Mouse (Mus musculus): Measurements from ENCODE around the gene Tmem239. TPM values are rescaled to one million over a fixed set of nuclear protein-coding genes. Genes with fewer than 3 reads are reported as not detected.
"Not testable (repeated sequence)": the region's sequence is repeated elsewhere in the genome, so short reads cannot be mapped to it uniquely, and the experiment has no call there.

Gene Tmem239
- 0.23 and 0.38 TPM in 2 replicates for polyA plus RNA-seq (2015; fragmentation: Nextera tagmentation; extraction: Ambion mirVana)

GRCm38 (mm10) chr2:130406178-130406577 lies at the start of gene Tmem239:
TSS of gene Tmem239 (plus strand) at chr2:130406478.
- H3K4me3 ChIP-seq, result no peak within 1 kb of the TSS
- WGBS, result 92% methylated on average over 2 of the region's 2 CpGs

DNA sequence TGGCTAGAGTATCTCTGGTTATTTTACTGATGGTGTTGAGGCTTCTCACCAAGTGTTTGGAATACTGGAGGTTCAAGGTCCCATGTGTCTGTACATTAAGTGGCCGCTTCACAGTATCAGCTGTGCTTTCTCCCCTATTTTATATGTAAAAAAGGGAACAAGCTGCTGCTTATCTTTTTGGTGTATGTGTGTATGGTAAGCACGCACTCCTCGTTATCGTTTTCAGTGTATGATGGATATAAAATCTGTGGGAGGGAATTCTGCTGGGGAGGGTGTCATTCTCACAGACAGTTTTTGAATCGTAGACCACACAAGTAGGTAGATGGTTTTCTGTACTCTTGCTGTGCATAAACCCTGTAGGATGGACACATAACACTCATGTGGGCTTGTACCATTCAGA lies 48.7 kb upstream of the Tmem239 start:
- peaks cover 20% of the 10 kb centered on the region for H3K4me1 ChIP-seq (replicated peaks)
- H3K27ac ChIP-seq, result no peak overlapping the region
- no peaks in the 10 kb centered on the region for H3K9me3 ChIP-seq
- ATAC-seq (ENCODE audit: low FRiP score), result no peak
- WGBS, result 92% methylated on average over 5 of the region's 5 CpGs
- no peak overlapping the region for H3K4me2 ChIP-seq
- 0 out of 2 replicates have a peak, but pooled peaks cover 3% of the 10 kb centered on the region for H3K36me3 ChIP-seq
- H3K27me3 ChIP-seq, result peaks cover 46% of the 10 kb centered on the region
- no peak overlapping the region for H3K4me3 ChIP-seq
- no peak overlapping the region for H3K9ac ChIP-seq

More at GRCm38 (mm10) chr2:130406178-130406577, at the start of gene Tmem239:
- peaks cover 5% of the 10 kb centered on the region; the same call in 1 of the 2 replicates for H3K4me1 ChIP-seq (replicated peaks)
- no peaks in the 10 kb centered on the region for H3K9me3 ChIP-seq
- H3K27ac ChIP-seq, result no peak within 1 kb of the TSS
- ATAC-seq (ENCODE audit: low FRiP score), result no peak
- no peak within 1 kb of the TSS for H3K9ac ChIP-seq
- H3K27me3 ChIP-seq, result peaks cover 4% of the 10 kb centered on the region; the same call in 1 of the 2 replicates
- H3K4me2 ChIP-seq, result no peak within 1 kb of the TSS
- H3K36me3 ChIP-seq, result no peaks in the 10 kb centered on the region

DNA sequence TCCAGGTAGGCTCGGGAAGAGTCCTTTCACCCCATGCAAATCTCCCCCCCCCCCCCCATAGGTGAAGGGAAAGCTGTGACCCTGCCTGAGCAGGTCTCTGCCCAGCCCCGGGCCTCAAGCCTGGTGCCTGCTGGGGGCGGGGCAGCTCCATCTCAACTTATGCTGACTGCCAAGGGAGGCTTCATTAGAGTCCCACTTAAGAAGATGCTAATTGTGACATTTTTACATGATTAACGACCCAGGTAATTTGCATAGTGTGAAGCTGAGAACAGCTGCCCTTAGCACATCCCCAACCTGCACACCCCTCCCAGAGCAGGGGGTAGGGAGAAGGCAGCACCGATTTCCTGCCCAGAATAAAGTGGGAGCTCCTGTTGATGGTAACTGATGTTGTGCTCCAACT lies 47.4 kb upstream of the Tmem239 start:
- H3K9ac ChIP-seq, result no peak overlapping the region
- H3K4me2 ChIP-seq, result no peak overlapping the region
- no peak for ATAC-seq (ENCODE audit: low FRiP score)
- 0 out of 2 replicates have a peak, but pooled peaks cover 3% of the 10 kb centered on the region for H3K36me3 ChIP-seq
- H3K27me3 ChIP-seq, result peaks cover 59% of the 10 kb centered on the region
- 16% methylated on average over 5 of the region's 5 CpGs for WGBS
- H3K4me1 ChIP-seq (replicated peaks), result peaks cover 22% of the 10 kb centered on the region
- no peaks in the 10 kb centered on the region for H3K9me3 ChIP-seq
- H3K4me3 ChIP-seq, result no peak overlapping the region
- no peak overlapping the region for H3K27ac ChIP-seq

- no peak overlapping the region for H3K9ac ChIP-seq
- peaks cover 83% of the 10 kb centered on the region for H3K27me3 ChIP-seq
- 2% methylated on average over 14 of the region's 14 CpGs for WGBS
- peaks cover 30% of the 10 kb centered on the region for H3K4me1 ChIP-seq (replicated peaks)
- 0 out of 2 replicates have a peak, but pooled peaks cover 3% of the 10 kb centered on the region for H3K36me3 ChIP-seq
- H3K9me3 ChIP-seq, result no peaks in the 10 kb centered on the region
- H3K27ac ChIP-seq, result no peak overlapping the region
- ATAC-seq (ENCODE audit: low FRiP score), result no peak
- H3K4me3 ChIP-seq, result no peak overlapping the region
- no peak overlapping the region for H3K4me2 ChIP-seq
These were observed 43.7 kb upstream of the Tmem239 start for GRCm38 (mm10) chr2:130362511-130363026.

DNA sequence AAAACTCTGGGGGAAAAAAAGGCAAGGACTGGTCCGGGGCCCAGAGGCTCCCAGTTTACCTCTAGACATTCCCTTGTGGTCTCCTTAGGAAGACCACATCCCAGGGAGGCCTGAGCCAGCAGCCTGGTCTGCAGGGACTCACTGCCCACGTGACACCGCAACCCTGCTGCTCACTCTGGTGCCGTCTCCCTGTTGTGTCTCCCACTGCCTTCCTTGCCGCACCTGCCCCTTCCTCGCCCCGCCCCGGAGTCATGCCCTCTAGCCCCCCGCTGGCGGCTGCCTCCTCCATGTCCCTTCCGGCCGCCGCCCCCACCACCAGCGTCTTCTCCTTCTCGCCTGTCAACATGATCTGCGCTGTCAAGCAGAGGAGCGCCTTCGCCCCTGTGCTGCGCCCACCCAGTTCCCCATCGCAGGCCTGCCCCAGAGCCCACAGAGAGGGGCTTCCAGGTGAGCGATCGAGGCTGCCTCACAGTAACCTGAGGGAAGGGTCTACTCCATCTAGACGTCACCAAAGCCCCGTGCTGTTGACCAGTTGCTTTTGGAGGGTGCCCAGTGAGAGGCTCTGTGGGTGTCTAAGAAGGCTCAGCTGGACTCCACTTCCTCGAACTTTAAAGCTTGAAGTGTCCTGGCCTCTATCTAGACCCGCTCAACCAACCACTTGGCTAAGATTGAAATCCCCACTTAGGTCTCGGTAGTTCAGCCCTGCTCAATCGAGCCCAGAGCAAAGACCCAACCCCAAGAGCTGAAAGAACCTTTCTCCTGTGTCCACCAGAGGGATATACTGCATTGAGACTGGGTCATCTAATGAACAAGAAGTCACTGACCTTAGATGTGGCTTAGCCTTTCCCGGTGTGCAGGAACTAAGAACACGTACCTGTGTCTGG lies 40.8 kb upstream of the Tmem239 start:
- Histone ChIP-seq H3K4me2 (peak overlapping the region; percentile 56), H3K36me3 (no peaks in the 10 kb centered on the region), H3K27me3 (peaks cover 62% of the 10 kb centered on the region), H3K9me3 (no peaks in the 10 kb centered on the region), H3K4me1 (replicated peaks) (peaks cover 20% of the 10 kb centered on the region), H3K9ac (peak overlapping the region; percentile 64), H3K27ac (no peak overlapping the region), H3K4me3 (peak overlapping the region; percentile 35)
- 9% methylated on average over 30 of the region's 30 CpGs for whole genome bisulfite sequencing
- 0 out of 2 replicates have a peak, but pooled peaks have one; percentile 33 for ATAC-seq (ENCODE audit: low FRiP score)

DNA sequence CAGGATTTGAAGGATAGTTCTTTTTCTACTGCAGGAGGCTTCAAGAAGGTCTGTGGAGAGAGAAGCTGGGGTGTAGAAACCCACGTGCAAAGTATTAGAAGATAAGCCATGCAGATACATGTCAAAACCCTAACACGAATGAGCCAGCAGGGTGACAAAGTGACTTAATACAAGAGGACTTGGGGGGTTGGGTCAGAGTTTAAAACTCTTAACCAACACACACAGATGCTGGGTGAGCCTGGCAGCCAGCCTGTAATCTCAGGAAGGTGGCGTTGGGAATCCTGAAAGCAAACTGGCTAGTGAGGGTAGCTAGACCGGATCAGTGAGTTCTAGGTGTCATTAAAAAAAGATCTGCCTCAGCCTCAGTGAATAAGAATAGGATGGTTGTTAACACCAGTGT lies 38.9 kb upstream of the Tmem239 start:
- Histone ChIP-seq H3K4me3 (no peak overlapping the region), H3K27ac (no peak overlapping the region), H3K4me1 (replicated peaks) (peaks cover 13% of the 10 kb centered on the region), H3K4me2 (no peak overlapping the region), H3K27me3 (peaks cover 43% of the 10 kb centered on the region), H3K9ac (no peak overlapping the region), H3K36me3 (no peaks in the 10 kb centered on the region), H3K9me3 (no peaks in the 10 kb centered on the region)
- no peak for ATAC-seq (ENCODE audit: low FRiP score)
- 74% methylated on average over 4 of the region's 4 CpGs for WGBS

- H3K9ac ChIP-seq; H3K4me3 ChIP-seq; H3K36me3 ChIP-seq; ATAC-seq (ENCODE audit: low FRiP score); H3K4me1 ChIP-seq (replicated peaks); H3K9me3 ChIP-seq; H3K27ac ChIP-seq; H3K4me2 ChIP-seq: not testable (repeated sequence)
- peaks cover 13% of the 10 kb centered on the region; the same call in 1 of the 2 replicates for H3K27me3 ChIP-seq
- 67% methylated on average over 1 of the region's 1 CpGs for WGBS
These were observed 33.3 kb upstream of the Tmem239 start for GRCm38 (mm10) chr2:130373026-130373425.

- Histone ChIP-seq H3K4me1 (replicated peaks) (no peaks in the 10 kb centered on the region), H3K9ac (no peak overlapping the region), H3K27me3 (peaks cover 15% of the 10 kb centered on the region; the same call in 1 of the 2 replicates), H3K4me2 (no peak overlapping the region), H3K9me3 (no peaks in the 10 kb centered on the region), H3K4me3 (no peak overlapping the region), H3K27ac (no peak overlapping the region), H3K36me3 (no peaks in the 10 kb centered on the region)
- WGBS, result 85% methylated on average over 4 of the region's 4 CpGs
- no peak for ATAC-seq (ENCODE audit: low FRiP score)
These were observed 31.3 kb upstream of the Tmem239 start for GRCm38 (mm10) chr2:130374951-130375350.

- H3K4me1 ChIP-seq (replicated peaks), result no peaks in the 10 kb centered on the region
- H3K9ac ChIP-seq, result no peak overlapping the region
- H3K27ac ChIP-seq, result no peak overlapping the region
- no peak overlapping the region for H3K4me2 ChIP-seq
- no peaks in the 10 kb centered on the region for H3K36me3 ChIP-seq
- 55% methylated on average over 3 of the region's 3 CpGs for WGBS
- no peak for ATAC-seq (ENCODE audit: low FRiP score)
- H3K27me3 ChIP-seq, result peaks cover 10% of the 10 kb centered on the region
- H3K4me3 ChIP-seq, result no peak overlapping the region
- no peaks in the 10 kb centered on the region for H3K9me3 ChIP-seq
These were observed 23.1 kb upstream of the Tmem239 start for GRCm38 (mm10) chr2:130383205-130383604.

- Histone ChIP-seq H3K9ac (no peak overlapping the region), H3K27ac (no peak overlapping the region), H3K9me3 (no peaks in the 10 kb centered on the region), H3K4me1 (replicated peaks) (no peaks in the 10 kb centered on the region), H3K4me3 (no peak overlapping the region), H3K36me3 (no peaks in the 10 kb centered on the region), H3K4me2 (no peak overlapping the region), H3K27me3 (peaks cover 10% of the 10 kb centered on the region)
- 72% methylated on average over 6 of the region's 6 CpGs for WGBS
- ATAC-seq (ENCODE audit: low FRiP score), result no peak
These were observed 22.4 kb upstream of the Tmem239 start for GRCm38 (mm10) chr2:130383895-130384294.

GRCm38 (mm10) chr2:130386212-130386611 lies 20.1 kb upstream of the Tmem239 start:
- Histone ChIP-seq H3K4me2 (no peak overlapping the region), H3K9ac (no peak overlapping the region), H3K4me1 (replicated peaks) (no peaks in the 10 kb centered on the region), H3K36me3 (peaks cover 8% of the 10 kb centered on the region), H3K4me3 (no peak overlapping the region), H3K27me3 (peaks cover 7% of the 10 kb centered on the region), H3K27ac (no peak overlapping the region), H3K9me3 (no peaks in the 10 kb centered on the region)
- WGBS, result 77% methylated on average over 1 of the region's 1 CpGs
- ATAC-seq (ENCODE audit: low FRiP score), result no peak

DNA sequence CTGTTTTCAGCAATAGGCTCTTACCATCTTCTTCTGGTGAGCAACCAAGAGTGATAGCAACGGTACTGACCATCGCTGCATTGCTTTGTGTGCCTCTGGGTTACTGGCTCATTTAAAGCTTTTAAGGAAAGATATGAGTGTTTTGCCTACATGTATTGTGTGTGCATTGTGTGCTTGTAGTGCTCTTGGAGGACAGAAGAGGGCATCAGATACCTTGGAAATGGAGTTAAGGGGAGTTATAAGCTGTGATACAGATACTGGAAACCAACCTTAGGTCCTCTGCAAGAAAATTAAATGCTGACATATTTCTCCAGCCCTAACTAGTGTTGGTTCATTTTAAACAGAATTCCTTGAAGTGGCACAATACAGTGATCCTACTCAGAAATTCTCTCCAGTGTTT lies 17.5 kb upstream of the Tmem239 start:
- no peak overlapping the region for H3K27ac ChIP-seq
- no peak overlapping the region for H3K4me2 ChIP-seq
- H3K9ac ChIP-seq, result no peak overlapping the region
- no peak for ATAC-seq (ENCODE audit: low FRiP score)
- peaks cover 21% of the 10 kb centered on the region for H3K36me3 ChIP-seq
- no peak overlapping the region for H3K4me3 ChIP-seq
- no peaks in the 10 kb centered on the region for H3K4me1 ChIP-seq (replicated peaks)
- H3K27me3 ChIP-seq, result peaks cover 7% of the 10 kb centered on the region
- 76% methylated on average over 2 of the region's 2 CpGs for WGBS
- H3K9me3 ChIP-seq, result no peaks in the 10 kb centered on the region
